Mouse (Mus musculus) gastrocnemius, adult 8-10 months (tissue): ENCODE data around the gene Wscd2. TPM values are rescaled to one million over a fixed set of nuclear protein-coding genes. Genes with fewer than 3 reads are reported as not detected.
"Not testable (repeated sequence)": the region's sequence is repeated elsewhere in the genome, so short reads cannot be mapped to it uniquely, and the experiment has no call there.

Experiments
- DNase-seq, 2 experiments: peaks; one replicate each; pipeline ENCODE4 v3.0.0; 2022; ENCODE audit warnings: low spot score in 2 of 2
- total RNA-seq, 4 experiments: library from RNA; stranded (reverse); gene quantifications; 2 replicates each; pipeline ENCODE4 v1.2.4; 2022

Wscd2 gene
- total RNA-seq, 4 experiments from 2014 or later, result 0.13 to 0.29 (median 0.15) TPM

GRCm38 (mm10) chr5:113583424-113584162, 93.5 kb downstream of the Wscd2 start:
- no peak for DNase-seq

- no peak for DNase-seq
Measured at GRCm38 (mm10) chr5:113584439-113584838, 94.3 kb downstream of the Wscd2 start.

- DNase-seq, result not testable (repeated sequence)
Measured at GRCm38 (mm10) chr5:113585619-113586457, 95.7 kb downstream of the Wscd2 start.

- DNase-seq, result not testable (repeated sequence)
Measured at GRCm38 (mm10) chr5:113586458-113586849, 96.3 kb downstream of the Wscd2 start.

- DNase-seq, result no peak
Measured at GRCm38 (mm10) chr5:113590010-113590640, 100.0 kb downstream of the Wscd2 start.

- DNase-seq, result no peak
Measured at GRCm38 (mm10) chr5:113591166-113591565, 101.0 kb downstream of the Wscd2 start.

GRCm38 (mm10) chr5:113591751-113592230, 101.7 kb downstream of the Wscd2 start:
- DNase-seq, result no peak

GRCm38 (mm10) chr5:113593911-113594705, 104.0 kb downstream of the Wscd2 start:
- no peak for DNase-seq

- no peak for DNase-seq
Measured at GRCm38 (mm10) chr5:113596252-113596651, 106.1 kb downstream of the Wscd2 start.

GRCm38 (mm10) chr5:113596780-113597353, 106.7 kb downstream of the Wscd2 start:
- no peak for DNase-seq

- DNase-seq, result no peak
Measured at GRCm38 (mm10) chr5:113600181-113600580, 110.0 kb downstream of the Wscd2 start.

- no peak for DNase-seq
Measured at GRCm38 (mm10) chr5:113600803-113601202, 110.7 kb downstream of the Wscd2 start.

- DNase-seq, result no peak
Measured at GRCm38 (mm10) chr5:113603471-113603870, 113.3 kb downstream of the Wscd2 start.

- no peak for DNase-seq
Measured at GRCm38 (mm10) chr5:113604758-113605157, 114.6 kb downstream of the Wscd2 start.

- no peak for DNase-seq
Measured at GRCm38 (mm10) chr5:113606121-113606520, 116.0 kb downstream of the Wscd2 start.

- peak in 1 of 2 experiments; percentile 27 for DNase-seq
Measured at GRCm38 (mm10) chr5:113606961-113607785, 117.0 kb downstream of the Wscd2 start.

GRCm38 (mm10) chr5:113607941-113608431, 117.9 kb downstream of the Wscd2 start:
- peak in 1 of 2 experiments; percentile 50 for DNase-seq

GRCm38 (mm10) chr5:113608511-113608910, 118.4 kb downstream of the Wscd2 start:
- DNase-seq, result no peak

GRCm38 (mm10) chr5:113609891-113610290, 119.8 kb downstream of the Wscd2 start:
- DNase-seq, result no peak
